Mouse (Mus musculus): ENCODE data around the gene Chil5.

DNA sequence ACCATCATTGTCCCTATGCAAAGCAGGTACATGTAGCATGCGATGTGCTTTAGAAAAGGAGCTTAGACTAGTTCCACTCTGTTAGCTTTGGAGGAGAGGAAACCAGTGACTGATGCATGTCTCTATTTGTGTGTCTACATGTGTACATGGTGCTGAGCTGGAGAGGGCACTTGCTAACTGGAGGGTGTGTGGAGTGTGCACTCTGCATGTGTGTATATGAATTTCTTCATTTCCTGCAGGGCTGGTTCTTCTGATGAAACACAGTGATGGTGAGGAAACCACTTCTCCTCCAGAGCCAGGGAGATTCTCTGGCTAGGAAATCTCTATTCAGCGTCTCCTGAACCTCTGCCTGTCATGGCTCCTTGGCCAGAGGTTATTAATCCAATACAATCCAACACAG, 58.4 kb downstream of the Chil5 start:
- TF ChIP-seq CTCF (IDR thresholded peaks at IDR 0.05; ENCODE audit: borderline replicate concordance, insufficient read depth, low read depth, low read length) (no peak), POLR2A (IDR thresholded peaks at IDR 0.05; ENCODE audit: borderline replicate concordance, insufficient read depth, low read length) (no peak)

All from cerebellum, adult 2 months (tissue).